Mouse (Mus musculus) liver, postnatal 0 days (tissue): ENCODE measurements around the gene Olfr56. TPM values are rescaled to one million over a fixed set of nuclear protein-coding genes. Genes with fewer than 3 reads are reported as not detected.

ENCODE experiments used
- ATAC-seq: fragments of 200-750 bp; cut with Nextera tagmentation; 2 replicates; pipeline ENCODE4 v1.8.0; 2017; ENCODE audit warnings: mild to moderate bottlenecking, moderate library complexity
- DNase-seq: peaks from one replicate; pipeline ENCODE4 v3.0.0-alpha.2; 2016
- H3K27ac ChIP-seq: fragments of 300-500 bp; sonication (generic); 2 replicates; pipeline ENCODE4 v1.5.1; 2014; ENCODE audit warnings: antibody characterized with exemption, moderate library complexity, mild to moderate bottlenecking, low read depth
- H3K27me3 ChIP-seq: fragments of 300-500 bp; sonication (generic); 2 replicates; pipeline ENCODE4 v1.6.1; 2014; ENCODE audit warnings: low read length, control low read depth, mixed read lengths; ENCODE audit not compliant: insufficient read depth
- H3K36me3 ChIP-seq: fragments of 300-500 bp; sonication (generic); replicated peaks from 2 replicates; pipeline ENCODE4 v1.6.1; 2014; ENCODE audit warnings: mild to moderate bottlenecking, control low read depth, low read length, moderate library complexity, mixed read lengths; ENCODE audit not compliant: insufficient read depth
- H3K4me1 ChIP-seq: fragments of 300-500 bp; sonication (generic); 2 replicates; pipeline ENCODE4 v1.6.1; 2014; ENCODE audit warnings: antibody characterized with exemption, mild to moderate bottlenecking, control low read depth; ENCODE audit not compliant: insufficient read depth
- H3K4me2 ChIP-seq: fragments of 300-500 bp; sonication (generic); 2 replicates; pipeline ENCODE4 v1.6.1; 2014; ENCODE audit warnings: low read depth, mild to moderate bottlenecking, low read length, moderate library complexity, mixed read lengths
- H3K4me3 ChIP-seq: fragments of 300-500 bp; sonication (generic); 2 replicates; pipeline ENCODE4 v1.5.1; 2014; ENCODE audit warnings: low read depth, low read length
- H3K9ac ChIP-seq: fragments of 300-500 bp; sonication (generic); replicated peaks from 2 replicates; pipeline ENCODE4 v1.6.1; 2014; ENCODE audit warnings: mild to moderate bottlenecking, moderate library complexity
- H3K9me3 ChIP-seq: fragments of 300-500 bp; sonication (generic); 2 replicates; pipeline ENCODE4 v1.6.1; 2016; ENCODE audit warnings: mild to moderate bottlenecking, control low read depth, low read length, mixed read lengths
- CTCF ChIP-seq: sonication (generic); IDR thresholded peaks from 2 replicates; pipeline ENCODE4 v1.5.1; 2016; ENCODE audit warnings: antibody characterized with exemption, low read depth
- EP300 ChIP-seq: IDR thresholded peaks from 2 replicates; pipeline ENCODE4 v1.6.1; 2016; ENCODE audit warnings: antibody characterized with exemption, low read depth, mild to moderate bottlenecking
- WGBS: fragments of 180-500 bp; shearing (Covaris S2); extraction: QIAGEN DNeasy Blood & Tissue Kit; methylation state at CpG from one replicate; pipeline ENCODE4 v1.1.7; 2014; ENCODE audit not compliant: insufficient replicate concordance; 5-methylcytosine and 5-hydroxymethylcytosine counted together
- polyA plus RNA-seq: library from polyadenylated mRNA; unstranded; fragments of >200 nt; fragmentation: Nextera tagmentation; extraction: Ambion mirVana; gene quantifications from 2 replicates; pipeline ENCODE4 v1.2.1, GENCODE M21; 2015

Olfr56 gene
- polyA plus RNA-seq, 1 experiment from 2014 or later, result 0.16 TPM

DNA sequence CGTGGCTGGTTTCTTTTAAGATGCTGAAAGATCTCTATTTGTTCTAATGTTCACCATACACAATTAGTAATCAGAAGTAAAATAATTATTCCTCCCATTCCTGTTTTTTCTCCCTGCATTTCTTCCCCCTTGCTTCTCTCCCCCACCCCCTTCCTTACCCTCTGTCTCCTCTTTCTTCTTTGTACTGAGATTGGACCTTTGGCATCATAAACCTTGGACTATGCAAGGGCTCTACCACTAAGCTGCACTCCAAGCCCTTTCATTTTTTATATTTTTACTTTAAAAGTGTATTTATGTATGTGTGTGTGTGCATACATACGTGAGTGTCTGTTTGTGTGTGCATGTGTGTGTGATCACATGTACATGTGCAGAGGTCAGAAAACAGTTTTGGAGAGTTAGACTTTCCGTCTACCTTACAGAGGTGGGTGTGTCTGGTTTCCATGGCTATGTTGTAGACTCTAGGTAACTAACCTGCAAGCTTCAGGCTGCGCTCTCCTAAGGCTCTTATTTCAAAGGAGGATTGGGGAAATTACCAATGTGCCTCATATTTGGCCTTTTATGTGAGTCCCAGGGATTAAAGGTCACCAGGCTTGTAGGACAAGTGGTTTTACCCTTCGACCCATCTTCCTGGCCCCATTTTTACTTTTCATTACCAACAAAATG, 110.4 kb downstream of the Olfr56 start:
- Histone ChIP-seq H3K27ac (peak overlapping the region; percentile 98), H3K36me3 (peaks cover 2% of the 10 kb centered on the region; the same call in 1 of the 2 replicates), H3K4me1 (peaks cover 54% of the 10 kb centered on the region), H3K4me2 (peak overlapping the region; percentile 76), H3K9me3 (no peaks in the 10 kb centered on the region), H3K9ac (peak overlapping the region; percentile 59), H3K27me3 (no peaks in the 10 kb centered on the region), H3K4me3 (0 out of 2 replicates have a peak overlapping the region, but pooled peaks have one; percentile 44)
- WGBS, result 70% methylated on average over 5 of the region's 5 CpGs
- TF ChIP-seq EP300 (no peak), CTCF (no peak)
- no peak for DNase-seq
- no peak for ATAC-seq

DNA sequence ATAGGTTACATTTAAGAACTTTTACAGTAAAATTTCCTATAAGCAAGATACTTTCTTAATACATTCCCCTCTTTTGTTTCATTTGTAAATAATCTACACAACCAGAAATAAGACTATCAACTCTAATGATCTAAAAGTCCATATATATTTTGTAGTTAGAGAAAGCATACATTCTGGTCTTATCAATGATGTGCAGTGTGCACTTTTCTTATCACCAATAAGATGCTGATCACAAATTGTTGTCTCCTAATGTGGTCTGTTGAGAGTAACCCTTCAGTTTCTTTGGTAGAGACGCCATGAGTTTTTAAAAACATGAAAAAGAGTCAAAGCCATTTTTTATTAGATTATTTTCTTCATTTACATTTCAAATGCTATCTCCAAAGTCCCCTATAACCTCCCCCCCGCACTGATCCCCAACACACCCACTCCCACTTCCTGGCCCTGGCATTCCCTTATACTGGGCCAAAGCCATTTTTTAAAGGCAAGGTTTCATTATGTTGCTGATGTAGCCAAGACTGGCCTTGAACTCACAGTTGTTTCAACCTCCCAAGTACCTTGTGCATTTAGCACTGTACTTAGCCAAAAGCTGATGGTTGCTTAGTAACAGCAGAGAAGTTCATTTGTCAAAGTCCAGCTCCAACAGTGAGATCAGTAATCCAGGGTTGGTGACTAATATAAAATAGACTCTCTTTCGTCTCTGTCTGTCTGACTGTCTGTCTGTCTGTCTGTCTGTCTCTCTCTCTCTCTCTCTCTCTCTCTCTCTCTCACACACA, 111.2 kb downstream of the Olfr56 start:
- DNase-seq, result no peak
- Histone ChIP-seq H3K27me3 (no peaks in the 10 kb centered on the region), H3K4me2 (no peak overlapping the region), H3K27ac (peak overlapping the region; percentile 75), H3K36me3 (peaks cover 3% of the 10 kb centered on the region; the same call in 1 of the 2 replicates), H3K9me3 (no peaks in the 10 kb centered on the region), H3K4me1 (peaks cover 48% of the 10 kb centered on the region), H3K9ac (no peak overlapping the region), H3K4me3 (no peak overlapping the region)
- 51% methylated on average over 3 of the region's 3 CpGs for WGBS
- ATAC-seq, result peak; percentile 10; the same call in 1 of the 2 replicates
- TF ChIP-seq EP300 (peak; percentile 48; the same call in 1 of the 2 replicates), CTCF (no peak)

DNA sequence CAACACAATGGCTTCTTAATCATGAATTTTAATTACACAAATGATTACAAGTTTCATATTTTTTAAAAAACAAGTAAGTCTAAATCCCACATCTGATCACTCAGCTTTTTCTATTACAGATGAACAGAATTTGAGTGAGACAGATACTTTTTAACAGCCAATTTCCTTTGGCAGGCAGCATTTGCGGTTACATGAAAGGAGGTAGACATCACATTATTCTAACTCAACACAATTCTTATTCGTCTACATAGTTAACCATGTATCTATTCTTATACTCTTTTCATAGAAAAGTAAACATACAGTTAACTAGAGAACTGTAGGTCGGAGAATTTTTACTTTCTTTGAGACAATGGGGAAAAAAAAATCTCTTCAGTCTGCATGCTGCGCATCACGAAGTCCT, 111.9 kb downstream of the Olfr56 start:
- DNase-seq (no peak), ATAC-seq (no peak)
- Histone ChIP-seq H3K9ac (no peak overlapping the region), H3K4me3 (no peak overlapping the region), H3K27me3 (no peaks in the 10 kb centered on the region), H3K27ac (peak overlapping the region; percentile 75), H3K36me3 (peaks cover 7% of the 10 kb centered on the region), H3K4me1 (peaks cover 46% of the 10 kb centered on the region), H3K4me2 (no peak overlapping the region), H3K9me3 (no peaks in the 10 kb centered on the region)
- WGBS, result 81% methylated on average over 5 of the region's 5 CpGs
- TF ChIP-seq CTCF (no peak), EP300 (no peak)

DNA sequence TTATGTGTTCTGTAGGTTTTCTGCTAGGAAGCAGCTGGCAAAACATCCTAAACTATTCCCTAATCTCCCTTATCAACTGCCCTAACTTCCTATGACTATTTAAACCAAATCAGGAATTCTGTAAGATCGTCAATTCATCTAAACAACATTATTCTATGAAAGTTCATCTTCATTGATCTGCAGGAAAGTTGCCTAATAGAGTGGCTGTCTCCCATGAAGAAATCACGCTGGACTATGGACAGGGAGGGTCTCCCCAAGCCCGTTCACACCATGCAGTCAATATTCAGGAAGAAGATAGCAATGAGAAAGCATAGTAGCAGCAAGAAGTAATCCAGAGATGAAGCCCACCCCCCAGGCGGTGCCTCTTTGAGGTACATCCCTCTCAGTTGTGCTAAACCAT, 112.5 kb downstream of the Olfr56 start:
- WGBS, result 52% methylated on average over 4 of the region's 4 CpGs
- peaks cover 45% of the 10 kb centered on the region for H3K4me1 ChIP-seq
- H3K4me2 ChIP-seq, result 0 out of 2 replicates have a peak overlapping the region, but pooled peaks have one; percentile 20

DNA sequence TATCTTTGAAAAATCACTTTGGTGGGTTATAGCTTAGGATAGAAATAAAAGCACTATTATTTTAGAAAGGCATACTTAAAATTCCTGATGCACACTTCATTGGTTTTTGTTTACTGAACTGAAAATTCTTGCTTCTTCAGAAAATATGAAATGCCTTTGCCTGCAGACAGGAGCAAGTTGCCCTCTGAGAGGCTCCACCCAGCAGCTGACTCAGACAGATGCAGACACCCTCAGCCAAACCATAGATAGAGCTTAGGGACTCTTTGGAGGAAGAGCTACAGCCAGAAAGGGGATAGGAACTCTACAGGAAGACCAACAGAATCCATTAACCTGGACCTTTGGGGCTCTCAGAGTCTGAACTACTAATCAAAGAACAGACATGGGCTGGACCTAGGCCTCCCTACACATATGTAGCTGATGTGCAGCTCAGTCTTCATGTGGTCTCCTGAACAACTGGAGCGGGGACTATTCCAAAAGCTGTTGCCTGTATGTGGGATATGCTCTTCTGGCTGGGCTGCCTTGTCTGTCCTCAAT, 113.4 kb downstream of the Olfr56 start:
- 100% methylated on average over 1 of the region's 1 CpGs for WGBS
- H3K36me3 ChIP-seq, result peaks cover 16% of the 10 kb centered on the region
- H3K27me3 ChIP-seq, result no peaks in the 10 kb centered on the region
- ATAC-seq (no peak), DNase-seq (no peak)
- H3K9me3 ChIP-seq, result no peaks in the 10 kb centered on the region
- TF ChIP-seq EP300 (no peak), CTCF (no peak)
- H3K4me1 ChIP-seq, result peaks cover 37% of the 10 kb centered on the region
- peak overlapping the region; percentile 68 for H3K27ac ChIP-seq
- no peak overlapping the region for H3K4me2 ChIP-seq
- no peak overlapping the region for H3K9ac ChIP-seq
- H3K4me3 ChIP-seq, result no peak overlapping the region

More for the DNA sequence above, 112.5 kb downstream of the Olfr56 start:
- Histone ChIP-seq H3K27me3 (no peaks in the 10 kb centered on the region), H3K9ac (peak overlapping the region; percentile 36; the same call in 1 of the 2 replicates), H3K9me3 (no peaks in the 10 kb centered on the region), H3K4me3 (no peak overlapping the region), H3K27ac (peak overlapping the region; percentile 75), H3K36me3 (peaks cover 12% of the 10 kb centered on the region)
- DNase-seq (no peak), ATAC-seq (peak; percentile 25; the same call in 1 of the 2 replicates)
- TF ChIP-seq CTCF (no peak), EP300 (peak; percentile 84)

DNA sequence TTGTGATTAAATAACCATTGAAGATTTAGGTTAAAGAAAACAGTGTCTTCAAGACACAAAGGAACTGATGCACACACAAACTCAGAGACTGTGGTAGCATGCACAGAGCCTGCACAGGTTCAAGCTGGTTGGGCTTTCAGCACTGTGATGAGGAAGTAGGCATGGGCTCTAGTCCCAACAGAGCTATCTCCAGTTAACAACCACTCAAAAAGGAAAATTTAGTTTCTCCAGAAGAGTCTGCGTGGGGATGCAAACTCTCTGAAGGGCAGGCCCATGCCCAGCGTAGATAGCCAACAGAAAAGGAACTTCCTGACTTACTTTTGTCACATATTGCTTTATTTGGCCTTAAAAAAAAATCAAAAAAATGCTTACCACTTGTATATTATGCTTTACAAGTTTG, 114.1 kb downstream of the Olfr56 start:
- Histone ChIP-seq H3K36me3 (peaks cover 17% of the 10 kb centered on the region), H3K9ac (no peak overlapping the region), H3K27ac (peak overlapping the region; percentile 36; the same call in 1 of the 2 replicates), H3K4me2 (no peak overlapping the region), H3K27me3 (no peaks in the 10 kb centered on the region), H3K9me3 (no peaks in the 10 kb centered on the region), H3K4me3 (no peak overlapping the region), H3K4me1 (peaks cover 34% of the 10 kb centered on the region)
- ATAC-seq (no peak), DNase-seq (no peak)
- TF ChIP-seq CTCF, result no peak
- no peak for TF ChIP-seq EP300
- WGBS, result 70% methylated on average over 2 of the region's 2 CpGs
